Mouse (Mus musculus): ENCODE measurements around the gene Pde10a. TPM values are rescaled to one million over a fixed set of nuclear protein-coding genes. Genes with fewer than 3 reads are reported as not detected.

Gene Pde10a
- polyA plus RNA-seq, 1 experiment from 2014 or later = 1.4 TPM

GRCm38 (mm10) chr17:8869287-8869686 is 344.1 kb downstream of the Pde10a start:
- no peaks in the 10 kb centered on the region for H3K9me3 ChIP-seq (ENCODE audit: control insufficient read depth, low read depth, low read length)
- H3K27me3 ChIP-seq (ENCODE audit: control insufficient read depth, insufficient read depth, low read length) = no peaks in the 10 kb centered on the region
- ATAC-seq (ENCODE audit: insufficient number of reproducible peaks, insufficient read depth, low FRiP score, low read depth) = no peak
- 93% methylated on average over 10 of the region's 10 CpGs for WGBS
- H3K4me2 ChIP-seq (replicated peaks; ENCODE audit: low read depth, low read length) = no peak overlapping the region
- no peak overlapping the region for H3K4me3 ChIP-seq (ENCODE audit: low read depth, low read length)
- H3K4me1 ChIP-seq (ENCODE audit: control insufficient read depth, insufficient read depth, low read length) = peaks cover 5% of the 10 kb centered on the region; the same call in 1 of the 2 replicates
- no peaks in the 10 kb centered on the region for H3K36me3 ChIP-seq (ENCODE audit: control insufficient read depth, insufficient read depth, low read length)
- H3K27ac ChIP-seq (ENCODE audit: low read length) = no peak overlapping the region
- H3K9ac ChIP-seq (replicated peaks; ENCODE audit: low read depth, low read length) = no peak overlapping the region

GRCm38 (mm10) chr17:8870848-8871247 is 345.7 kb downstream of the Pde10a start:
- H3K4me3 ChIP-seq (ENCODE audit: low read depth, low read length) = no peak overlapping the region
- H3K4me1 ChIP-seq (ENCODE audit: control insufficient read depth, insufficient read depth, low read length) = peaks cover 5% of the 10 kb centered on the region; the same call in 1 of the 2 replicates
- H3K36me3 ChIP-seq (ENCODE audit: control insufficient read depth, insufficient read depth, low read length) = no peaks in the 10 kb centered on the region
- H3K27me3 ChIP-seq (ENCODE audit: control insufficient read depth, insufficient read depth, low read length) = no peaks in the 10 kb centered on the region
- 65% methylated on average over 7 of the region's 7 CpGs for WGBS
- no peak for ATAC-seq (ENCODE audit: insufficient number of reproducible peaks, insufficient read depth, low FRiP score, low read depth)
- no peak overlapping the region for H3K27ac ChIP-seq (ENCODE audit: low read length)
- H3K9ac ChIP-seq (replicated peaks; ENCODE audit: low read depth, low read length) = no peak overlapping the region
- H3K9me3 ChIP-seq (ENCODE audit: control insufficient read depth, low read depth, low read length) = no peaks in the 10 kb centered on the region
- no peak overlapping the region for H3K4me2 ChIP-seq (replicated peaks; ENCODE audit: low read depth, low read length)

GRCm38 (mm10) chr17:8871396-8871795 is 346.2 kb downstream of the Pde10a start:
- Histone ChIP-seq H3K27ac (ENCODE audit: low read length) (no peak overlapping the region), H3K4me3 (ENCODE audit: low read depth, low read length) (no peak overlapping the region), H3K4me2 (replicated peaks; ENCODE audit: low read depth, low read length) (no peak overlapping the region), H3K9me3 (ENCODE audit: control insufficient read depth, low read depth, low read length) (no peaks in the 10 kb centered on the region), H3K36me3 (ENCODE audit: control insufficient read depth, insufficient read depth, low read length) (no peaks in the 10 kb centered on the region), H3K9ac (replicated peaks; ENCODE audit: low read depth, low read length) (no peak overlapping the region), H3K4me1 (ENCODE audit: control insufficient read depth, insufficient read depth, low read length) (peaks cover 5% of the 10 kb centered on the region; the same call in 1 of the 2 replicates), H3K27me3 (ENCODE audit: control insufficient read depth, insufficient read depth, low read length) (no peaks in the 10 kb centered on the region)
- WGBS = 80% methylated on average over 7 of the region's 7 CpGs
- ATAC-seq (ENCODE audit: insufficient number of reproducible peaks, insufficient read depth, low FRiP score, low read depth) = no peak

GRCm38 (mm10) chr17:8871997-8872593 is 346.9 kb downstream of the Pde10a start:
- no peaks in the 10 kb centered on the region for H3K36me3 ChIP-seq (ENCODE audit: control insufficient read depth, insufficient read depth, low read length)
- 14% methylated on average over 12 of the region's 12 CpGs for WGBS
- H3K27ac ChIP-seq (ENCODE audit: low read length) = no peak overlapping the region
- H3K9me3 ChIP-seq (ENCODE audit: control insufficient read depth, low read depth, low read length) = no peaks in the 10 kb centered on the region
- H3K27me3 ChIP-seq (ENCODE audit: control insufficient read depth, insufficient read depth, low read length) = no peaks in the 10 kb centered on the region
- H3K4me3 ChIP-seq (ENCODE audit: low read depth, low read length) = no peak overlapping the region
- H3K9ac ChIP-seq (replicated peaks; ENCODE audit: low read depth, low read length) = no peak overlapping the region
- ATAC-seq (ENCODE audit: insufficient number of reproducible peaks, insufficient read depth, low FRiP score, low read depth) = 0 out of 2 replicates have a peak, but pooled peaks have one; percentile 54
- H3K4me1 ChIP-seq (ENCODE audit: control insufficient read depth, insufficient read depth, low read length) = peaks cover 5% of the 10 kb centered on the region; the same call in 1 of the 2 replicates
- peak overlapping the region; percentile 14; the same call in 1 of the 2 replicates for H3K4me2 ChIP-seq (replicated peaks; ENCODE audit: low read depth, low read length)

GRCm38 (mm10) chr17:8872611-8873010 is 347.4 kb downstream of the Pde10a start:
- Histone ChIP-seq H3K27me3 (ENCODE audit: control insufficient read depth, insufficient read depth, low read length) (no peaks in the 10 kb centered on the region), H3K27ac (ENCODE audit: low read length) (no peak overlapping the region), H3K9me3 (ENCODE audit: control insufficient read depth, low read depth, low read length) (no peaks in the 10 kb centered on the region), H3K9ac (replicated peaks; ENCODE audit: low read depth, low read length) (no peak overlapping the region), H3K36me3 (ENCODE audit: control insufficient read depth, insufficient read depth, low read length) (no peaks in the 10 kb centered on the region), H3K4me2 (replicated peaks; ENCODE audit: low read depth, low read length) (peak overlapping the region; percentile 14; the same call in 1 of the 2 replicates), H3K4me1 (ENCODE audit: control insufficient read depth, insufficient read depth, low read length) (peaks cover 5% of the 10 kb centered on the region; the same call in 1 of the 2 replicates), H3K4me3 (ENCODE audit: low read depth, low read length) (no peak overlapping the region)
- no peak for ATAC-seq (ENCODE audit: insufficient number of reproducible peaks, insufficient read depth, low FRiP score, low read depth)
- 38% methylated on average over 8 of the region's 8 CpGs for WGBS

- WGBS = 72% methylated on average over 1 of the region's 1 CpGs
- no peak for ATAC-seq (ENCODE audit: insufficient number of reproducible peaks, insufficient read depth, low FRiP score, low read depth)
Observed at GRCm38 (mm10) chr17:8878056-8878455, 352.9 kb downstream of the Pde10a start.

GRCm38 (mm10) chr17:8881711-8882110 is 356.5 kb downstream of the Pde10a start:
- ATAC-seq (ENCODE audit: insufficient number of reproducible peaks, insufficient read depth, low FRiP score, low read depth) = no peak
- Histone ChIP-seq H3K9me3 (ENCODE audit: control insufficient read depth, low read depth, low read length) (no peaks in the 10 kb centered on the region), H3K27ac (ENCODE audit: low read length) (no peak overlapping the region), H3K4me3 (ENCODE audit: low read depth, low read length) (no peak overlapping the region), H3K4me2 (replicated peaks; ENCODE audit: low read depth, low read length) (no peak overlapping the region), H3K27me3 (ENCODE audit: control insufficient read depth, insufficient read depth, low read length) (no peaks in the 10 kb centered on the region), H3K4me1 (ENCODE audit: control insufficient read depth, insufficient read depth, low read length) (no peaks in the 10 kb centered on the region), H3K9ac (replicated peaks; ENCODE audit: low read depth, low read length) (no peak overlapping the region), H3K36me3 (ENCODE audit: control insufficient read depth, insufficient read depth, low read length) (no peaks in the 10 kb centered on the region)
- 84% methylated on average over 6 of the region's 6 CpGs for WGBS

More at GRCm38 (mm10) chr17:8878056-8878455, 352.9 kb downstream of the Pde10a start:
- no peak overlapping the region for H3K9ac ChIP-seq (replicated peaks; ENCODE audit: low read depth, low read length)
- H3K4me1 ChIP-seq (ENCODE audit: control insufficient read depth, insufficient read depth, low read length) = no peaks in the 10 kb centered on the region
- H3K4me2 ChIP-seq (replicated peaks; ENCODE audit: low read depth, low read length) = no peak overlapping the region
- H3K27me3 ChIP-seq (ENCODE audit: control insufficient read depth, insufficient read depth, low read length) = no peaks in the 10 kb centered on the region
- H3K9me3 ChIP-seq (ENCODE audit: control insufficient read depth, low read depth, low read length) = no peaks in the 10 kb centered on the region
- no peak overlapping the region for H3K27ac ChIP-seq (ENCODE audit: low read length)
- no peak overlapping the region for H3K4me3 ChIP-seq (ENCODE audit: low read depth, low read length)
- H3K36me3 ChIP-seq (ENCODE audit: control insufficient read depth, insufficient read depth, low read length) = no peaks in the 10 kb centered on the region

- no peak overlapping the region for H3K4me2 ChIP-seq (replicated peaks; ENCODE audit: low read depth, low read length)
- no peak overlapping the region for H3K9ac ChIP-seq (replicated peaks; ENCODE audit: low read depth, low read length)
- no peaks in the 10 kb centered on the region for H3K4me1 ChIP-seq (ENCODE audit: control insufficient read depth, insufficient read depth, low read length)
- no peaks in the 10 kb centered on the region for H3K9me3 ChIP-seq (ENCODE audit: control insufficient read depth, low read depth, low read length)
- no peaks in the 10 kb centered on the region for H3K36me3 ChIP-seq (ENCODE audit: control insufficient read depth, insufficient read depth, low read length)
- no peak overlapping the region for H3K4me3 ChIP-seq (ENCODE audit: low read depth, low read length)
- ATAC-seq (ENCODE audit: insufficient number of reproducible peaks, insufficient read depth, low FRiP score, low read depth) = no peak
- 87% methylated on average over 5 of the region's 5 CpGs for WGBS
- H3K27me3 ChIP-seq (ENCODE audit: control insufficient read depth, insufficient read depth, low read length) = no peaks in the 10 kb centered on the region
- no peak overlapping the region for H3K27ac ChIP-seq (ENCODE audit: low read length)
Observed at GRCm38 (mm10) chr17:8884691-8885090, 359.5 kb downstream of the Pde10a start.

GRCm38 (mm10) chr17:8885830-8886229 is 360.7 kb downstream of the Pde10a start:
- H3K9me3 ChIP-seq (ENCODE audit: control insufficient read depth, low read depth, low read length) = no peaks in the 10 kb centered on the region
- no peak overlapping the region for H3K9ac ChIP-seq (replicated peaks; ENCODE audit: low read depth, low read length)
- H3K4me2 ChIP-seq (replicated peaks; ENCODE audit: low read depth, low read length) = no peak overlapping the region
- H3K27me3 ChIP-seq (ENCODE audit: control insufficient read depth, insufficient read depth, low read length) = no peaks in the 10 kb centered on the region
- no peaks in the 10 kb centered on the region for H3K4me1 ChIP-seq (ENCODE audit: control insufficient read depth, insufficient read depth, low read length)
- H3K36me3 ChIP-seq (ENCODE audit: control insufficient read depth, insufficient read depth, low read length) = no peaks in the 10 kb centered on the region
- no peak overlapping the region for H3K4me3 ChIP-seq (ENCODE audit: low read depth, low read length)
- 83% methylated on average over 6 of the region's 6 CpGs for WGBS
- ATAC-seq (ENCODE audit: insufficient number of reproducible peaks, insufficient read depth, low FRiP score, low read depth) = no peak
- no peak overlapping the region for H3K27ac ChIP-seq (ENCODE audit: low read length)

All from stomach, embryonic 14.5 days (tissue).